Comparison of ENCODE assay signal across 8 mouse cellular contexts in genomic region chr2:156863487-156864160, GRCm38 (mm10). TPM values are rescaled to one million over a fixed set of nuclear protein-coding genes. Genes with fewer than 3 reads are reported as not detected.
DNase-seq lines count a peak whose midpoint lies in the region; ATAC-seq and TF ChIP-seq lines count a peak whose summit lies in the region.

No protein-coding gene starts in this region.

- H3K27ac ChIP-seq in bone marrow macrophage, adult 2 months (ENCODE audit: insufficient read depth, low read depth, low read length): peak overlapping the region; percentile 94
- peak overlapping the region; percentile 97 for H3K27ac ChIP-seq in heart, embryonic 13.5 days (replicated peaks)
- H3K27ac ChIP-seq in kidney, embryonic 15.5 days: peak overlapping the region; percentile 81

- no peaks in the 10 kb centered on the region for H3K27me3 ChIP-seq in heart, embryonic 13.5 days (replicated peaks)
- no peaks in the 10 kb centered on the region for H3K27me3 ChIP-seq in kidney, embryonic 15.5 days

- peak overlapping the region; percentile 99 for H3K9ac ChIP-seq in heart, embryonic 13.5 days
- H3K9ac ChIP-seq in kidney, embryonic 15.5 days: peak overlapping the region; percentile 99

- H3K9me3 ChIP-seq in heart, embryonic 13.5 days: no peaks in the 10 kb centered on the region
- H3K9me3 ChIP-seq in kidney, embryonic 15.5 days (replicated peaks): no peaks in the 10 kb centered on the region

- H3K4me2 ChIP-seq in heart, embryonic 13.5 days: peak overlapping the region; percentile 95
- H3K4me2 ChIP-seq in kidney, embryonic 15.5 days: peak overlapping the region; percentile 86

- ATAC-seq in heart, embryonic 13.5 days (ENCODE audit: extremely low read depth, insufficient number of reproducible peaks, low FRiP score, low TSS enrichment): no peak
- ATAC-seq in kidney, embryonic 15.5 days (replicated peaks; ENCODE audit: low FRiP score): no peak

- peaks cover 51% of the 10 kb centered on the region for H3K36me3 ChIP-seq in heart, embryonic 13.5 days
- H3K36me3 ChIP-seq in kidney, embryonic 15.5 days: peaks cover 47% of the 10 kb centered on the region

- DNase-seq in embryo, embryonic 10 days (ENCODE audit: low spot score): peak; percentile 17
- DNase-seq in embryo, embryonic 11 days: no peak
- peak; percentile 86 for DNase-seq in lung, postnatal 25 days (ENCODE audit: low spot score)
- peak; percentile 31 to 33 for DNase-seq in spleen, adult 18-20 months
- no peak for DNase-seq in right cerebral cortex, adult 18-20 months

- no peak for TF ChIP-seq POLR2A in bone marrow macrophage, adult 2 months (IDR thresholded peaks at IDR 0.05; ENCODE audit: borderline replicate concordance, low read depth, low read length)

- H3K4me3 ChIP-seq in bone marrow macrophage, adult 2 months (ENCODE audit: insufficient read depth, low read length): peak overlapping the region; percentile 86
- peak overlapping the region; percentile 99 for H3K4me3 ChIP-seq in heart, embryonic 13.5 days
- peak overlapping the region; percentile 87 for H3K4me3 ChIP-seq in kidney, embryonic 15.5 days (replicated peaks)

- peaks cover 16% of the 10 kb centered on the region for H3K4me1 ChIP-seq in bone marrow macrophage, adult 2 months (ENCODE audit: control insufficient read depth, insufficient read depth, low read length)
- H3K4me1 ChIP-seq in heart, embryonic 13.5 days: peaks cover 30% of the 10 kb centered on the region
- peaks cover 26% of the 10 kb centered on the region for H3K4me1 ChIP-seq in kidney, embryonic 15.5 days

- WGBS in heart, embryonic 13.5 days: 2% methylated on average over 28 of the region's 28 CpGs
- WGBS in kidney, embryonic 15.5 days: under 1% methylated on average over 28 of the region's 28 CpGs

- TF ChIP-seq CTCF in bone marrow macrophage, adult 2 months (IDR thresholded peaks at IDR 0.05; ENCODE audit: low read depth, low read length): no peak

RNA-seq across cellular contexts. Expression of gene Rab5if, which starts 0.7 kb away (rescaled TPM):
- polyA plus RNA-seq in bone marrow macrophage, adult 2 months (2012; ENCODE audit: insufficient read depth, insufficient read length, missing spikeins): 162 and 175 TPM in 2 replicates
- 163 and 172 TPM in 2 replicates for polyA plus RNA-seq in heart, embryonic 13.5 days (2015; fragmentation: Nextera tagmentation; extraction: Ambion mirVana)
- polyA plus RNA-seq in kidney, embryonic 15.5 days (2015; fragmentation: Nextera tagmentation; extraction: Ambion mirVana): 174 and 181 TPM in 2 replicates

RNA-seq across cellular contexts. Expression of gene 4930518I15Rik, which starts 5.9 kb away (rescaled TPM):
- 6.4 and 7.1 TPM in 2 replicates for polyA plus RNA-seq in bone marrow macrophage, adult 2 months (2012; ENCODE audit: insufficient read depth, insufficient read length, missing spikeins)
- 4.1 and 5.3 TPM in 2 replicates for polyA plus RNA-seq in heart, embryonic 13.5 days (2015; fragmentation: Nextera tagmentation; extraction: Ambion mirVana)
- polyA plus RNA-seq in kidney, embryonic 15.5 days (2015; fragmentation: Nextera tagmentation; extraction: Ambion mirVana): 8.6 and 9.8 TPM in 2 replicates

RNA-seq across cellular contexts. Expression of gene Sla2, which starts 23.4 kb away (rescaled TPM):
- polyA plus RNA-seq in bone marrow macrophage, adult 2 months (2012; ENCODE audit: insufficient read depth, insufficient read length, missing spikeins): not detected in 2 replicates
- 0.28 and 0.37 TPM in 2 replicates for polyA plus RNA-seq in heart, embryonic 13.5 days (2015; fragmentation: Nextera tagmentation; extraction: Ambion mirVana)
- polyA plus RNA-seq in kidney, embryonic 15.5 days (2015; fragmentation: Nextera tagmentation; extraction: Ambion mirVana): 0.22 and 0.30 TPM in 2 replicates

RNA-seq across cellular contexts. Expression of gene Tgif2, which starts 23.8 kb away (rescaled TPM):
- not detected in 2 replicates for polyA plus RNA-seq in bone marrow macrophage, adult 2 months (2012; ENCODE audit: insufficient read depth, insufficient read length, missing spikeins)
- 35.5 and 35.9 TPM in 2 replicates for polyA plus RNA-seq in heart, embryonic 13.5 days (2015; fragmentation: Nextera tagmentation; extraction: Ambion mirVana)
- 62.2 and 68.5 TPM in 2 replicates for polyA plus RNA-seq in kidney, embryonic 15.5 days (2015; fragmentation: Nextera tagmentation; extraction: Ambion mirVana)

Comparison
In these comparisons a context has a peak if more than half of its experiments do, and no peak if none do; other contexts are left out.
1. DNase-seq: peak in embryo, embryonic 10 days (single experiment), lung, postnatal 25 days (single experiment) and spleen, adult 18-20 months (2 of 2); none in embryo, embryonic 11 days (single experiment) and right cerebral cortex, adult 18-20 months (single experiment).
2. Peak in every context shown above with its lines, with median percentiles within 50 percentile points of each other: H3K27ac ChIP-seq and H3K4me3 ChIP-seq.